Mouse (Mus musculus) kidney, adult 2 months (tissue): ENCODE results near the gene Qrich2.

ENCODE experiments used
- CTCF ChIP-seq: fragments of 200-500 bp; conservative IDR thresholded peaks from 2 replicates; pipeline ENCODE4 v1.5.1; 2011; ENCODE audit warnings: low read depth, mild to moderate bottlenecking, control low read depth, low read length, moderate library complexity, mixed read lengths; ENCODE audit not compliant: insufficient read depth, insufficient read length
- POLR2A ChIP-seq: fragments of 200-500 bp; IDR thresholded peaks from one replicate; pipeline ENCODE4 v1.6.1; 2011; ENCODE audit warnings: low read depth, low read length, control low read depth

DNA sequence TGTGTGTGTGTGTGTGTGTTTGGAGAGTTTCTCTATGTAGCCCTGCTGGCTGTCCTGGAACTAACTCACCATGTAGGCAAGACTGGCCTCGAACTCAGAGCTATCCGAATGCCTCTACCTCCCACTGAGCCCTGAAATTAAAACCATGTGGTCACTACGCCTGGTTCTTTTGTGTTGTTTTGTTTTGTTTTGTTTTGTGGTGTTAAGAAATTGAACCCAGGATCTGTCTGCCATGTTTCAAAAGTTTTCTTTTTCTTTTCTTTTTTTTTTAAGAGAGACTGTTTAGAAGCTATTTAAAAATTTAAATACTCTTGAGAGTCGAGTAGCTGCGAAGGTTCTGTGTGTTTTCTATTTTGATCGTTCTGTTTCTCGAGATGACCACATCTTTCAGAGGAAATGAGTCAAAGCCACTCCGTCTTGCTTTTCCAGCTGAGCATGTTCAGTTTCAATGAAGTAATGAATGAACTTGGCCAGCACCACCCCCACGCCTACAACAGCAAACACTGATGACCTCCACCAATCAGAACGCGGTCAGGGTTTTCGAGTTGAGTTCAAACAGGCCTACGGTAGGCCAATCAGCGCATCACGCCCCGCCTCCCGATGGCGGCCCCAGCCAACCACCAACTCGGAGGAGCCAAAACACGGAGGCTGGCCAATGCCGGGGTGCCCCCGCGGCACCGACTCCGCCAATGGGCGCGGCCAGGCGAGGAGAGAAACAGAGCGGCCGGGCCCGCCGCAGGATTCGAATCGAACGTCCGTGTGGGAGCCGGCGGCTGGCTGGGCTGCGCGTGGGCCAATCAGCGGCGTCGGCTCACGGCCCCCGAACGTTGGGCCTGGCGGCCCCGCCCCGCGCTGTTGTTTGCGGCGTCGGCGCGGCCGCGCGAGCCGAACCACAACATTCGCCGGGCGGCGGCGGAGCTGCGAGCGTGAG is 32.4 kb downstream of the Qrich2 start, which contains the start of gene Ubald2:
- TF ChIP-seq CTCF (no peak), POLR2A (peak; percentile 45)
